Mouse (Mus musculus): ENCODE measurements around the gene Ide.

Gene Ide

GRCm38 (mm10) chr19:37332726-37333125, 4.9 kb downstream of the Ide start:
- DNase-seq, result no peak

GRCm38 (mm10) chr19:37327216-37327615, 10.4 kb downstream of the Ide start:
- DNase-seq, result no peak

- DNase-seq, result peak; percentile 36
Measured at GRCm38 (mm10) chr19:37323566-37323965, 14.1 kb downstream of the Ide start.

- DNase-seq, result peak; percentile 31
Measured at GRCm38 (mm10) chr19:37320802-37321619, 16.6 kb downstream of the Ide start.

- no peak for DNase-seq
Measured at GRCm38 (mm10) chr19:37317359-37317758, 20.3 kb downstream of the Ide start.

GRCm38 (mm10) chr19:37315091-37315490, 22.6 kb downstream of the Ide start:
- no peak for DNase-seq

GRCm38 (mm10) chr19:37311426-37311825, 26.2 kb downstream of the Ide start:
- DNase-seq, result no peak

- DNase-seq, result no peak
Measured at GRCm38 (mm10) chr19:37310133-37310532, 27.5 kb downstream of the Ide start.

- no peak for DNase-seq
Measured at GRCm38 (mm10) chr19:37308941-37309340, 28.7 kb downstream of the Ide start.

- DNase-seq, result no peak
Measured at GRCm38 (mm10) chr19:37307826-37308545, 29.7 kb downstream of the Ide start.

GRCm38 (mm10) chr19:37306176-37306575, 31.5 kb downstream of the Ide start:
- DNase-seq, result no peak

- no peak for DNase-seq
Measured at GRCm38 (mm10) chr19:37304866-37305265, 32.8 kb downstream of the Ide start.

- no peak for DNase-seq
Measured at GRCm38 (mm10) chr19:37304006-37304405, 33.6 kb downstream of the Ide start.

- no peak for DNase-seq
Measured at GRCm38 (mm10) chr19:37301733-37302132, 35.9 kb downstream of the Ide start.

- no peak for DNase-seq
Measured at GRCm38 (mm10) chr19:37291676-37292075, 46.0 kb downstream of the Ide start.

- no peak for DNase-seq
Measured at GRCm38 (mm10) chr19:37290906-37291305, 46.7 kb downstream of the Ide start.

GRCm38 (mm10) chr19:37284775-37285174, 52.9 kb downstream of the Ide start:
- DNase-seq, result no peak

GRCm38 (mm10) chr19:37283166-37283565, 54.5 kb downstream of the Ide start:
- no peak for DNase-seq

- DNase-seq, result no peak
Measured at GRCm38 (mm10) chr19:37281710-37282109, 55.9 kb downstream of the Ide start.

GRCm38 (mm10) chr19:37279194-37279593, 58.5 kb downstream of the Ide start:
- no peak for DNase-seq

- DNase-seq, result no peak
Measured at GRCm38 (mm10) chr19:37275555-37275954, 62.1 kb downstream of the Ide start.

- DNase-seq, result no peak
Measured at GRCm38 (mm10) chr19:37269106-37269505, 68.5 kb downstream of the Ide start.

- peak; percentile 93 for DNase-seq
Measured at GRCm38 (mm10) chr19:37265333-37266103, 72.1 kb downstream of the Ide start.
